Mouse (Mus musculus) limb, embryonic 14.5 days (tissue): Measurements from ENCODE around the gene Ralgps2. TPM values are rescaled to one million over a fixed set of nuclear protein-coding genes. Genes with fewer than 3 reads are reported as not detected.

ENCODE experiments used
- ATAC-seq: fragments of 200-750 bp; cut with Nextera tagmentation; 2 replicates; pipeline ENCODE4 v1.8.0; 2017; ENCODE audit warnings: low read depth, moderate number of reproducible peaks, moderate TSS enrichment; ENCODE audit not compliant: low FRiP score
- DNase-seq: peaks from one replicate; pipeline ENCODE4 v3.0.0-alpha.2; 2015; ENCODE audit warnings: low spot score
- H3K27ac ChIP-seq: fragments of 300-500 bp; sonication (generic); replicated peaks from 2 replicates; pipeline ENCODE4 v1.5.1; 2014; ENCODE audit warnings: low read depth, mild to moderate bottlenecking, low read length, moderate library complexity, mixed read lengths
- H3K27me3 ChIP-seq: fragments of 300-500 bp; sonication (generic); 2 replicates; pipeline ENCODE4 v1.6.1; 2014; ENCODE audit warnings: low read length, mixed read lengths; ENCODE audit not compliant: control insufficient read depth, insufficient read depth
- H3K36me3 ChIP-seq: fragments of 300-500 bp; sonication (generic); 2 replicates; pipeline ENCODE4 v1.6.1; 2014; ENCODE audit warnings: mild to moderate bottlenecking, low read length, moderate library complexity, mixed read lengths; ENCODE audit not compliant: control insufficient read depth, insufficient read depth
- H3K4me1 ChIP-seq: fragments of 300-500 bp; sonication (generic); 2 replicates; pipeline ENCODE4 v1.6.1; 2014; ENCODE audit warnings: antibody characterized with exemption, low read length, mixed read lengths; ENCODE audit not compliant: control insufficient read depth, insufficient read depth
- H3K4me2 ChIP-seq: fragments of 300-500 bp; sonication (generic); replicated peaks from 2 replicates; pipeline ENCODE4 v1.6.1; 2014; ENCODE audit warnings: low read depth, mild to moderate bottlenecking, low read length, moderate library complexity; ENCODE audit not compliant: severe bottlenecking
- H3K4me3 ChIP-seq: fragments of 300-500 bp; sonication (generic); replicated peaks from 2 replicates; pipeline ENCODE4 v1.5.1; 2014; ENCODE audit warnings: low read length
- H3K9ac ChIP-seq: fragments of 300-500 bp; sonication (generic); 2 replicates; pipeline ENCODE4 v1.6.1; 2014; ENCODE audit warnings: mild to moderate bottlenecking, low read depth, low read length, moderate library complexity; ENCODE audit not compliant: severe bottlenecking
- H3K9me3 ChIP-seq: fragments of 300-500 bp; sonication (generic); 2 replicates; pipeline ENCODE4 v1.6.1; 2016; ENCODE audit warnings: low read length; ENCODE audit not compliant: control insufficient read depth
- POLR2A ChIP-seq: fragments of 200-500 bp; IDR thresholded peaks from 2 replicates; pipeline ENCODE4 v1.8.0; 2012; ENCODE audit warnings: inconsistent platforms, mild to moderate bottlenecking, moderate library complexity, borderline replicate concordance; ENCODE audit not compliant: insufficient read depth, insufficient read length; ENCODE audit errors: extremely low read depth
- WGBS: fragments of 180-500 bp; shearing (Covaris S2); extraction: QIAGEN DNeasy Blood & Tissue Kit; methylation state at CpG from one replicate; pipeline ENCODE4 v1.1.7; 2014; 5-methylcytosine and 5-hydroxymethylcytosine counted together
- polyA plus RNA-seq, 2 experiments: library from polyadenylated mRNA; depleted of rRNA in 1 of 2; stranded (reverse) in 1 of 2; unstranded in 1 of 2; fragments of >200 nt; fragmentation: Nextera tagmentation in 1 of 2; extraction: Ambion mirVana in 1 of 2; gene quantifications; 2 replicates each; pipeline versions ENCODE4 v1.2.1 to v1.2.3; 2012 to 2014

Ralgps2 gene
- polyA plus RNA-seq, 2 experiments: 33.6 to 63.7 TPM

- peaks cover 20% of the 10 kb centered on the region for H3K36me3 ChIP-seq
- no peak for DNase-seq
These were observed 54.6 kb downstream of the Ralgps2 start for GRCm38 (mm10) chr1:156884782-156885181.

GRCm38 (mm10) chr1:156870616-156871015 lies 68.8 kb downstream of the Ralgps2 start:
- Histone ChIP-seq H3K27ac (no peak overlapping the region), H3K9ac (no peak overlapping the region), H3K9me3 (no peaks in the 10 kb centered on the region), H3K36me3 (peaks cover 8% of the 10 kb centered on the region), H3K4me3 (no peak overlapping the region), H3K4me1 (no peaks in the 10 kb centered on the region), H3K27me3 (no peaks in the 10 kb centered on the region), H3K4me2 (no peak overlapping the region)
- TF ChIP-seq POLR2A: no peak
- 86% methylated on average over 4 of the region's 4 CpGs for WGBS
- no peak for ATAC-seq
- DNase-seq: no peak

More at GRCm38 (mm10) chr1:156884782-156885181, 54.6 kb downstream of the Ralgps2 start:
- WGBS: 73% methylated on average over 2 of the region's 2 CpGs
- ATAC-seq: no peak
- no peak overlapping the region for H3K27ac ChIP-seq
- H3K4me3 ChIP-seq: no peak overlapping the region
- no peak overlapping the region for H3K9ac ChIP-seq
- H3K9me3 ChIP-seq: no peaks in the 10 kb centered on the region
- no peaks in the 10 kb centered on the region for H3K4me1 ChIP-seq
- no peak for TF ChIP-seq POLR2A
- no peaks in the 10 kb centered on the region for H3K27me3 ChIP-seq
- no peak overlapping the region for H3K4me2 ChIP-seq

- no peaks in the 10 kb centered on the region for H3K27me3 ChIP-seq
- H3K9me3 ChIP-seq: no peaks in the 10 kb centered on the region
- H3K4me2 ChIP-seq: no peak overlapping the region
- no peak overlapping the region for H3K9ac ChIP-seq
- H3K4me1 ChIP-seq: no peaks in the 10 kb centered on the region
- WGBS: 90% methylated on average over 5 of the region's 5 CpGs
- ATAC-seq (no peak), DNase-seq (no peak)
- no peak for TF ChIP-seq POLR2A
- H3K27ac ChIP-seq: no peak overlapping the region
- H3K36me3 ChIP-seq: peaks cover 8% of the 10 kb centered on the region
- no peak overlapping the region for H3K4me3 ChIP-seq
These were observed 69.4 kb downstream of the Ralgps2 start for GRCm38 (mm10) chr1:156870028-156870427.

- Histone ChIP-seq H3K9me3 (no peaks in the 10 kb centered on the region), H3K4me2 (no peak overlapping the region), H3K36me3 (peaks cover 30% of the 10 kb centered on the region), H3K4me3 (no peak overlapping the region), H3K27me3 (no peaks in the 10 kb centered on the region), H3K4me1 (no peaks in the 10 kb centered on the region), H3K9ac (no peak overlapping the region), H3K27ac (no peak overlapping the region)
- no peak for DNase-seq
- 70% methylated on average over 3 of the region's 3 CpGs for WGBS
- no peak for ATAC-seq
- no peak for TF ChIP-seq POLR2A
These were observed 75.2 kb downstream of the Ralgps2 start for GRCm38 (mm10) chr1:156864240-156864639.

GRCm38 (mm10) chr1:156863726-156864125 lies 75.7 kb downstream of the Ralgps2 start:
- 76% methylated on average over 3 of the region's 3 CpGs for WGBS
- TF ChIP-seq POLR2A: no peak
- H3K4me1 ChIP-seq: no peaks in the 10 kb centered on the region
- no peaks in the 10 kb centered on the region for H3K9me3 ChIP-seq
- H3K36me3 ChIP-seq: peaks cover 34% of the 10 kb centered on the region
- H3K9ac ChIP-seq: no peak overlapping the region
- H3K27me3 ChIP-seq: no peaks in the 10 kb centered on the region
- ATAC-seq: no peak
- no peak overlapping the region for H3K27ac ChIP-seq
- H3K4me2 ChIP-seq: no peak overlapping the region
- DNase-seq: no peak
- no peak overlapping the region for H3K4me3 ChIP-seq
